Mouse (Mus musculus) layer of hippocampus, postnatal 25 days (tissue): Measurements from ENCODE around the gene Rgs18. TPM values are rescaled to one million over a fixed set of nuclear protein-coding genes. Genes with fewer than 3 reads are reported as not detected.

Experiments
- DNase-seq, 2 experiments: peaks; one replicate each; pipeline ENCODE4 v3.0.0; 2022; ENCODE audit warnings: mixed read lengths in 2 of 2, low spot score in 1 of 2; ENCODE audit errors: extremely low spot score in 1 of 2
- total RNA-seq, 2 experiments: library from RNA; stranded (reverse); gene quantifications; 2 replicates each; pipeline ENCODE4 v1.2.3; 2021

The Rgs18 gene
- under 1 TPM in 1 of 2 experiments, not detected in 1; 0.16 TPM for total RNA-seq

DNA sequence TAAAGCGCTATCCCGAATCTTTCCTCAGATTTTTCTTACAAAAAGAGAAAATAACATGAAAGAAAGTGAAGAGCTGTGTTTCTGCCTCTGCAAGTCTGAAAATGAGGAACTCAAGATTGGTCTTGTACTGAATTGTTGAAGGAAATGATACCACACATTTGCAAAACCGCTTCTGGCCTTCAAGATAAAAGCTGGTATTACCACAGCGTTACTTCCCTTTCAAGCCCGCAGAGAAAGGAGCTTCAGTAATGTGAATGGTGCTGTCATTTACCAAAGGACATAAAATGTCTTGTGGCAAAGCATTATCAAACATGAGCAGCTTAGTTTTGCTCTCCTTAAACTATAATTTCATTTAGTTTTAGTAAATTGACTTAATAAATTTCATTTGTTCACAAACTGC, at the start of gene Rgs18:
TSS of gene Rgs18 (minus strand) at position 105 of the 400 bp plus-strand sequence.
- DNase-seq, result no peak

DNA sequence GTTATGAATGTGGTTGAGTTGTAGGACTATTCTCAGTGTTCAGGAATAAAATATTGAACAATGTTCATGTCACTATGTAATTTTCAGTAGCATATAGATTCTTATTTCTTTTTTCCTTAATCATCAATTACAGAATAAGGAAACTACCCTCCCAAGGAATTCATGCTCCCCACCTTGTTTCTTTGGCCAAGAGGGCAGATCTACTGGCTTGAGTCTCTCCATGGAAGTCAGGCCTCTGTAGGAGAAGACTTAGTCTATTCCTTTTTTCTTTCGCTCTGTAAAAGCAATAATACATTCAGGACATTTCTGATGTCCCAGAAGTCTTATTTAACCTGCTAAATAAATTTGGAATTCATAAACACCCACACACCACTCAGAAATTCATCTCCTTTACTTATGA, 841 bp downstream of the Rgs18 start:
- DNase-seq, result no peak

- no peak for DNase-seq
Observed at GRCm38 (mm10) chr1:144766218-144766617, 9.0 kb downstream of the Rgs18 start.

DNA sequence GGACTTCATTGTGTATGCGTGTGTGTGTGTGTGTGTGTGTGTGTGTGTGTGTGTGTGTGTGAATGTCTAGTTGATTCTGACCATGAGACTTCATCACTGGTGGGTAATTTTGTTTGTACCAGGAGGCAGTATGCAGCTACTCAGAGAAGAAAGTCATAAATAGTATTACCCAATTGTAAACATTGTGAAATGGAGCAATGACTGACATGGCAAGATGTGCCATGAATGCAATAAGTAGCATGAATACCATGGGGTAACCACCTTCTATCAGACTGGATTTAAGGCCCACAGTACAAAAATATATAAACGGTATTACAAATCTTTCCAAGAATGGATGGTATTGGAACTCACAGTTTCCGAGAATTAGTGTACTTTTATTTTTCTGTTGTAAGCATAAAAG, 14.4 kb downstream of the Rgs18 start:
- DNase-seq, result no peak

- no peak for DNase-seq
Observed at GRCm38 (mm10) chr1:144750763-144751162, 24.5 kb downstream of the Rgs18 start.

GRCm38 (mm10) chr1:144746182-144746581, 29.1 kb downstream of the Rgs18 start:
- no peak for DNase-seq

DNA sequence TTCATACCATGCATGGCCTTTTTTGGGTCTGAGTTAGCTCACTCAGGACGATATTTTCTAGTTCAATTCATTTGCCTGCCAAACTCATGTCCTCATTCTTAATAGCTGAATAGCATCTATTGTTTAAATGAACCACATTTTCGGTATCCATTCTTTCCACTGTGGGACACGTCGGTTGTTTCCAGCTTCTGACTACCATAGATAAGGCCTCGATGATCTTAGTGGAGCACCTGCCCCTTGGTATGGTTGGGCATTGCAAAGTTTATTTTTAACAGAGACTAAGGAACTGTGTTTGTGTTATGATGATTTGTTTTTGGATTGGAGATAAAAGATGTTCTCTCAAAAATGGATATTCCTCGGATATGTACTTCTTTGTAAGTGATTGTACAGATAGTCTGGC, 37.5 kb downstream of the Rgs18 start:
- DNase-seq, result no peak

DNA sequence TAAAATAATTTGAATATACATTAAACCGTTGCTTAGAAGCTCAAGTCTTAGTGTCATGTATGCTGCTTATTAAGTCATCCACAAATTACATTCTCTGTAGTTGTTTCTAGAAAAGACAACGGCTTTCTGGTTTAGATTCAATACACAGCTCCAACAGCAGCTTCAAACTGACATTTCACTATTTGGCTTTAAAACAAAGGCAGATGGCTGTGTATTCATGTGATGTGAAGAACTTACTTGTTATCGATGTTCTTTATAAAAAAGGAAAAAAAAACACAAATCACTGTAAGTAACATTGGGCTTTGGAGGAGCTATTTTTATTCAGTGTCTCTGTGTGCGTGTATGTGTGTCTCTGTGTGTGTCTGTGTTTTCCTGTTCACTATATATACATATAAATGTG, 54.5 kb downstream of the Rgs18 start:
- DNase-seq, result no peak

DNA sequence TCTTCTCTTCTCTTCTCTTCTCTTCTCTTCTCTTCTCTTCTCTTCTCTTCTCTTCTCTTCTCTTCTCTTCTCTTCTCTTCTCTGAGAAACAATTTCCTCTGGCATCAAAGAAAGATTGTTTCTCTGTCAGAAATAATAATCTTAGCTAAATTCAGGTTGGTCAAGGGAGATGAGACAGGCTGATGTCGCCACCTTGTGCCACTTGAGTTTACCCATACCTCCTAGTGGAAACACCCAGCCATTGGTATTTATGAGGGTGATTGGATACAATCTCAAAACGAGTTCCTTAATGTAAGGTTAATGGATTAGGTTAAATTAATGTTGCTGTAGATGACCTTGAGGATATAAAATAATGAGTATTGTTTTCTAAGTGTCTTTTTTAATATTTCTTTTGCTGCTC, 70.9 kb downstream of the Rgs18 start:
- DNase-seq, result no peak

Other genes with a start within 250 kb of the Rgs18 start
- gene Rgs21, start 207.8 kb downstream of the Rgs18 start, total RNA-seq, result not detected